Mouse (Mus musculus) cerebellum, adult 2 months (tissue): ENCODE results near the gene Prkag3. TPM values are rescaled to one million over a fixed set of nuclear protein-coding genes. Genes with fewer than 3 reads are reported as not detected.

Experiments used
- DNase-seq, 2 experiments: peaks; one replicate each; pipeline ENCODE4 v3.0.0; 2021
- H3K27ac ChIP-seq: fragments of 200-500 bp; 2 replicates; pipeline ENCODE4 v1.5.1; 2012; ENCODE audit warnings: low read length, control low read depth, inconsistent platforms; ENCODE audit not compliant: insufficient read depth
- H3K27me3 ChIP-seq: fragments of 200-500 bp; 2 replicates; pipeline ENCODE4 v1.6.1; 2012; ENCODE audit warnings: inconsistent platforms, mild to moderate bottlenecking, low read length, moderate library complexity; ENCODE audit not compliant: control insufficient read depth, insufficient read depth
- H3K4me1 ChIP-seq: fragments of 200-500 bp; 2 replicates; pipeline ENCODE4 v1.6.1; 2011; ENCODE audit warnings: low read length; ENCODE audit not compliant: control insufficient read depth, insufficient read depth
- H3K4me3 ChIP-seq: fragments of 200-500 bp; replicated peaks from 2 replicates; pipeline ENCODE3; 2011; ENCODE audit warnings: mild to moderate bottlenecking, low read depth, low read length, control low read depth; ENCODE audit not compliant: insufficient read depth
- CTCF ChIP-seq: fragments of 200-500 bp; IDR thresholded peaks from 2 replicates; pipeline ENCODE4 v1.5.1; 2011; ENCODE audit warnings: low read depth, mild to moderate bottlenecking, control low read depth, low read length, moderate library complexity, borderline replicate concordance; ENCODE audit not compliant: insufficient read depth
- POLR2A ChIP-seq: fragments of 200-500 bp; IDR thresholded peaks from 2 replicates; pipeline ENCODE4 v1.6.1; 2011; ENCODE audit warnings: low read length, control low read depth, borderline replicate concordance; ENCODE audit not compliant: insufficient read depth
- WGBS: fragments of 180-500 bp; shearing (Covaris S2); methylation state at CpG from one replicate; pipeline ENCODE4 v1.1.7; 2018; 5-methylcytosine and 5-hydroxymethylcytosine counted together
- polyA plus RNA-seq: library from polyadenylated mRNA; depleted of rRNA; stranded (reverse); fragments of >200 nt; gene quantifications from 2 replicates; pipeline ENCODE4 v1.2.3, GENCODE M21; 2012

Prkag3 gene
- polyA plus RNA-seq, 1 experiment, result 0.52 TPM

DNA sequence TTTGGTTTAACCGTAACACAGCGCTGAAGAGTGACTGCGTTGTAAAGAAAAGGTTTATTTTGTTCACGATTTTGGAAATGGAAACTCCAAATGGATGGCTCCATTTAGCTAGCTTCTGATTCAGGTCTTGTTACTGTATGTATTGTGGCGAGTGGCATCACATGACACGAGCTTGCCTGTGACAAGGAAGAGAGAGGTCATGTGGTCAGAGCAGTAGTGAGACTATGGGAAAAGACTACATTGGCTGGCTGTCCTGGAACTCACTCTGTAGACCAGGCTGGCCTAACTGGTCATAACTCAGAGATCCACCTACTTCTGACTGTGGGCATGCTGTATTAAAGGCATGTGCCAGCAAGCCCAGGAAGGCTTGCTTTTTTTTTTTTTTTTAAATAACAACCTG lies 33.1 kb downstream of the Prkag3 start:
- H3K4me1 ChIP-seq, result 0 out of 2 replicates have a peak, but pooled peaks cover 3% of the 10 kb centered on the region
- no peak overlapping the region for H3K27ac ChIP-seq
- no peak for TF ChIP-seq POLR2A
- TF ChIP-seq CTCF, result no peak
- no peak overlapping the region for H3K4me3 ChIP-seq
- no peaks in the 10 kb centered on the region; the same call in 1 of the 2 replicates for H3K27me3 ChIP-seq
- 89% methylated on average over 6 of the region's 6 CpGs for WGBS
- no peak for DNase-seq

DNA sequence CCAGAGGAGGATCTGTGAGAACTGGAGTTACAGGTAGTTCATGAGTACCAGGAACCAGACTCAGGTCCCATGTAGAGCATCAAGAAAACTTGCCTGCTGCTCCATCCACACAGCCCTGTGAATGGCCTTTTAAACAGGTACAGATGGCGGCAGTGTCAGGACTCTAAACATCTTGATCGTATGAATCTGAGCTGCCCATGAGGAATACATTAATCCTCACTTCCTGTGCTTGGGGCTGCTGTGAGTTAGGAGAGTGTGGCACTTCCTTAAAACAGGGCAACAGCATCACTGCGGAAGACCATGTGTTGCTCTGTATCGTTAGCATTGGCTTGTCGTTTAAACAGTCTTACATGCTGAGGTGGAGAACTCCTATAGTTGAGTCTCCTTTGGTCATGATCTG lies 33.6 kb downstream of the Prkag3 start:
- 85% methylated on average over 5 of the region's 5 CpGs for WGBS
- no peak overlapping the region for H3K4me3 ChIP-seq
- DNase-seq, result no peak
- TF ChIP-seq CTCF (no peak), POLR2A (no peak)
- H3K4me1 ChIP-seq, result 0 out of 2 replicates have a peak, but pooled peaks cover 3% of the 10 kb centered on the region
- H3K27me3 ChIP-seq, result no peaks in the 10 kb centered on the region; the same call in 1 of the 2 replicates
- H3K27ac ChIP-seq, result no peak overlapping the region

DNA sequence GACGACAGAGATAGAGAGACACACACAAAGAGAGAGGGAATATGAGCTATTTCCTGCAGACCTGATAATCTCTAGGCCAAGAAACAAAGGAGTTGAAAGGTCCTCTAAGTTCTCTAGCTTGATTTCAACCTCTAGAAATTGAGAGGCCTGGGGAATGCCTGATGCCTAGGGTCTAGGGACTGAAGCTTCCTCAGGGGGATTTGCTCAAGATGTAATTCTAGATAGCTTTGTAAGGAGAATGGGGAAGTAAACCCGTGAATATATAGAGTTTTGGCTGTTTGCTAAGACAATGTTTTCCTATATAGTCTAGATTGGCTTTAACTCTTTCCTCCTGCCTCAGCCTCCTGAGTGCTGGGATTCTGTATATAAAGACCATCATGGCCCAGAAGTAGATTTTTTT lies 34.1 kb downstream of the Prkag3 start:
- TF ChIP-seq POLR2A, result no peak
- TF ChIP-seq CTCF, result no peak
- 0 out of 2 replicates have a peak, but pooled peaks cover 3% of the 10 kb centered on the region for H3K4me1 ChIP-seq
- H3K27ac ChIP-seq, result no peak overlapping the region
- H3K4me3 ChIP-seq, result no peak overlapping the region
- no peak for DNase-seq
- H3K27me3 ChIP-seq, result no peaks in the 10 kb centered on the region; the same call in 1 of the 2 replicates
- WGBS, result 70% methylated on average over 2 of the region's 2 CpGs

DNA sequence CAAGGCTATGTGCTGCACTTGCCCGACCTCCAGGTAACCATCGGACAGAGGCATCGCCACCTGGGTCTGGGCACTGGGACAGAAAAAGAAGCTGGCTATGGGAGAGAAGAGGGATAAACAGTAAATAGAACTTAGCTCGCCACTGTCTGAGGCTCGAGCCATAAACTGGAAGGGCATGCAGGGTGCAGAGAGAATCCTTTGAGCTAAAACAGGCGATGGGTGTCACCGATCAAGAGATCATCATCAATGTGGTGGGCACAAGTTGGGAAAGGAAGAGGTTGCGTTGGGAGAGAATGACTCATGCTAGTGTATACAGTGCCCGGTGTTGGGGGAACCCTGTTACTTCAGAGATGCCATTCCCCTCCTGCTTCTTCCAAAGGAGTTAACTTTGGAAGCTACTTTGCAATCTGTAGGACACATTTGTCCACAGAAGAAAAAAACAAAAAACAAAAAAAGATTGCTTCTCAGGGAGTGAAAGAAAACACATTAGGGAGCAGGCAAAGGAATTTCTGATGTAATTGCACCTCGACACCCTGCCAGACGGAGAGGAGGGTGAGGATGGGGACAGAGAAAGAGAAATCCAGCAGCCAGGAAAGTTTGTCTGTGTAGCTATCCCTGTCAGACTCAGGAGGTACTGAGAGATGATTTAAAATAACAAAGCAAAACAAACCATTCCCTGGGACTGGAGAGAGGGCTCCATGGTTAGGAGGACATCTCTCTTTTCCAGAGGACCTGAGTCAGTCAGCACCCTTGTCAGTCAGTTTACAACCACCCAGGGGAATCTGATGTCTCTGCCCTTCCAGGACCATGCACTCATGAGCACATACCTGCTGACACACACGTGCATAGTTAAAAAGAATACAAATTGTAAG lies 34.9 kb downstream of the Prkag3 start:
- H3K27ac ChIP-seq, result no peak overlapping the region
- DNase-seq, result no peak
- H3K4me3 ChIP-seq, result peak overlapping the region; percentile 44
- 0 out of 2 replicates have a peak, but pooled peaks cover 3% of the 10 kb centered on the region for H3K4me1 ChIP-seq
- no peak for TF ChIP-seq CTCF
- 34% methylated on average over 12 of the region's 12 CpGs for WGBS
- H3K27me3 ChIP-seq, result no peaks in the 10 kb centered on the region; the same call in 1 of the 2 replicates

DNA sequence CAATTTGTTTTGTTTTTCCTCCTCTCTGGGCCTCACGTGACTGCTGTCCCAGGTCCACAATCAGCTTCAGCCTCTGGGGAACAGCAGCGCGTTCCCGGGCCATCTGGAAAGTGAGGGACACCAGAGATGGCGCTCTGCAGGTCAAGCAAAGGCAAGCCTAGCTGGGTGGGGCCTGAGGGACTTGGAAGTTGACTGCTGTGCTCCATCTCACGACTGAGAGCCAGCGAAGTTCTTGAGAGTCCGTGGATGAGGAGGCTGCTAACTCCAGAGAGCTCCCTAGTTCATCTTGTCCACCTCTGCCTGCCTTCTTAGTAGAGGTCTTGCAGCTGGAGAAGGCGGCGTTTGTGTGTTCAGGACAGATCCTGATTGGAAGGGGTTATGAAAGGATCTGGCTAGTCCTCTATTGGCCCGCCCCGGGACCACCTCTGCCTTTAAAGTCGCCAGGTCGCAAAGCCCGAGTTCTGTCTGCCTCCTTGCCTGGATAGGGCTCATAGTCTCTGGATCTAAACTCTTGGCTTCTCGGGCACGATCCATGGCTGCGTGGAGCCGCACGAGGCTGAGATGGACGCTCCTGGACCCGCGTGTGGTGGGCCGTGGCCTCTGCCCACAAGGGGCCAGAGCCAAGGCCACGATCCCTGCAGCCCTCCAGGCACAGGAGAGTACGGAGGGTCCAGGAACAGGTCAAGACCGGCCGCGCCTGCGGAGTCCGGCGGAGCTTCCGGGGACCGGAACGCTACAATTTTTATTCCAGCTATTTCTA lies 35.7 kb downstream of the Prkag3 start, which contains the start of gene Cyp27a1:
TSS of gene Cyp27a1 (plus strand) at position 476 of the 760 bp plus-strand sequence.
- Histone ChIP-seq H3K4me1 (0 out of 2 replicates have a peak, but pooled peaks cover 3% of the 10 kb centered on the region), H3K4me3 (peak within 1 kb of the TSS; percentile 44), H3K27ac (peak within 1 kb of the TSS; percentile 24; the same call in 1 of the 2 replicates), H3K27me3 (no peaks in the 10 kb centered on the region; the same call in 1 of the 2 replicates)
- WGBS, result 5% methylated on average over 35 of the region's 35 CpGs
- peak; percentile 23 to 28 for DNase-seq
- TF ChIP-seq CTCF (no peak), POLR2A (no peak)

DNA sequence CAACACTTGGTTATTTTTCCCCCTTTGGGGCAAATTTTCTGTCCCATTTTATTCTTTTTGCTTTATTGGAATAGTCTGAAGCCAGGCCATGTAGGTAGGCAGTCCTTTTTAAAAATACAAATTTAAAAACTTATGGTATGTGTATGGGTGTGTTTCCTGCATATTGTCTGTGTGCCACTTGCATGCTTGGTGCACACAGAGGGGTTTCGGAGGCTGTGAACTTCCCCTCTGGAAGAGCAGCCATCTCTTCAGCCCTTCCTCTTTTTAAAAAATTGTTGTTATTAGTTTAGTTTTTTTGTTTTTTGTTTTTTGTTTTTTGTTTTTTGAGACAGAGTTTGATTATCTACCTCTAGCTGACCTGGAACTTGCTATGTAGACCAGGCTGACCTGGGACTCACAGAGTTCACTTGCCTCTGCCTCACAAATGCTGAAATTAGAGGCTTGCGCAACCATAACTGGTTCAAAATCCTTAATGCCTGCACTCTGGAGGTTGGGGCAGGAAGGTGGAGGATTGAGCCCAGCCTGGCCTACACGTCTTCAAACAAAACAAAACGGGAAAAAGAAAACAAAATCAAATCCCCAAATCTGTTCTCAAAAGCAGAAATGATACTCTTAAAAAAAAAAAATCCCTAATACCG lies 36.4 kb downstream of the Prkag3 start:
- Histone ChIP-seq H3K27ac (no peak overlapping the region), H3K4me1 (0 out of 2 replicates have a peak, but pooled peaks cover 3% of the 10 kb centered on the region), H3K4me3 (peak overlapping the region; percentile 44), H3K27me3 (no peaks in the 10 kb centered on the region; the same call in 1 of the 2 replicates)
- WGBS, result 51% methylated on average over 5 of the region's 5 CpGs
- no peak for DNase-seq
- TF ChIP-seq POLR2A (no peak), CTCF (no peak)

DNA sequence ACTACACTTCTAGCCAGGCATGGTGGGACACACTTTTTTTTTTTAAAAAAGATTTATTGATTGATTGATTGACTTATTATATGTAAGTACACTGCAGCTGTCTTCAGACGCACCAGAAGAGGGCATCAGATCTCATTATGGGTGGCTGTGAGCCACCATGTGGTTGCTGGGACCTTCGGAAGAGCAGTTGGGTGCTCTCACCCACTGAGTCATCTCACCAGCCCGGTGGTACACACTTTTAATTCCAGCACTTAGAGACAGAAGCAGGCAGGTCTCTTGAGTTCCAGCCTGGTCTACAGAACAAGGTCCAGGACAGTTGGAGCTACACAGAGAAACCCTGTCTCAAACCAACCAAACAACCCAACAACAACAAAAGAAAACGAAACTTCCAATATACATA lies 37.0 kb downstream of the Prkag3 start:
- 76% methylated on average over 4 of the region's 4 CpGs for WGBS
- no peak for DNase-seq
- Histone ChIP-seq H3K4me1 (0 out of 2 replicates have a peak, but pooled peaks cover 3% of the 10 kb centered on the region), H3K27ac (no peak overlapping the region), H3K4me3 (no peak overlapping the region), H3K27me3 (no peaks in the 10 kb centered on the region; the same call in 1 of the 2 replicates)
- TF ChIP-seq CTCF (no peak), POLR2A (no peak)
